In genomic region chr5:3198869-3199550, GRCm38 (mm10) we compare ENCODE assay signal across 7 mouse cellular contexts.
DNase-seq lines count a peak whose midpoint lies in the region; ATAC-seq and TF ChIP-seq lines count a peak whose summit lies in the region.
"Not testable (repeated sequence)": the region's sequence is repeated elsewhere in the genome, so short reads cannot be mapped to it uniquely, and the experiment has no call there.

No protein-coding gene starts in this region.

- not testable (repeated sequence) for TF ChIP-seq EP300 in liver, postnatal 0 days (IDR thresholded peaks at IDR 0.05; ENCODE audit: low read depth)

- not testable (repeated sequence) for H3K27me3 ChIP-seq in heart, embryonic 16.5 days (ENCODE audit: control insufficient read depth, insufficient read depth, low read length); kidney, adult 2 months (replicated peaks; ENCODE audit: control insufficient read depth, insufficient read depth, low read length); limb, embryonic 11.5 days (ENCODE audit: control insufficient read depth, insufficient read depth, low read length); liver, postnatal 0 days (ENCODE audit: insufficient read depth, low read length)

- peak overlapping the region; percentile 91 for H3K27ac ChIP-seq in bone marrow macrophage, adult 2 months (ENCODE audit: insufficient read depth, low read depth, low read length)
- H3K27ac ChIP-seq in gastrocnemius, adult 2 months: peak overlapping the region; percentile 74
- H3K27ac ChIP-seq in heart, embryonic 16.5 days (ENCODE audit: low read length): peak overlapping the region; percentile 75
- peak overlapping the region; percentile 73 for H3K27ac ChIP-seq in kidney, adult 2 months (ENCODE audit: insufficient read depth, low read depth, low read length)
- not testable (repeated sequence) for H3K27ac ChIP-seq in limb, embryonic 11.5 days (replicated peaks; ENCODE audit: low read depth, low read length); liver, postnatal 0 days (ENCODE audit: low read depth)

- intact Hi-C loops in gastrocnemius, adult 2 months (cut with DNase I): not testable (repeated sequence)

- TF ChIP-seq CTCF in bone marrow macrophage, adult 2 months (IDR thresholded peaks at IDR 0.05; ENCODE audit: low read depth, low read length); gastrocnemius, adult 2 months (IDR thresholded peaks at IDR 0.05); kidney, adult 2 months (conservative IDR thresholded peaks at IDR 0.05; ENCODE audit: insufficient read depth, insufficient read length, low read depth, low read length); liver, postnatal 0 days (IDR thresholded peaks at IDR 0.05; ENCODE audit: low read depth): not testable (repeated sequence)

- not testable (repeated sequence) for H3K9me3 ChIP-seq in heart, embryonic 16.5 days (replicated peaks; ENCODE audit: control insufficient read depth, low read length); limb, embryonic 11.5 days (ENCODE audit: control insufficient read depth, low read length); liver, postnatal 0 days (ENCODE audit: low read length)

- H3K4me3 ChIP-seq in bone marrow macrophage, adult 2 months (ENCODE audit: insufficient read depth, low read length): peak overlapping the region; percentile 28
- H3K4me3 ChIP-seq in gastrocnemius, adult 2 months: peak overlapping the region; percentile 36
- H3K4me3 ChIP-seq in heart, embryonic 16.5 days (ENCODE audit: low read length): peak overlapping the region; percentile 16; the same call in 1 of the 2 replicates
- H3K4me3 ChIP-seq in kidney, adult 2 months (ENCODE audit: insufficient read depth, low read depth, low read length); limb, embryonic 11.5 days (ENCODE audit: low read depth, low read length); liver, postnatal 0 days (ENCODE audit: low read depth, low read length): not testable (repeated sequence)

- not testable (repeated sequence) for H3K36me3 ChIP-seq in heart, embryonic 16.5 days (ENCODE audit: control insufficient read depth, insufficient read depth); kidney, adult 2 months (ENCODE audit: control insufficient read depth, insufficient read depth, low read length); limb, embryonic 11.5 days (ENCODE audit: control insufficient read depth, insufficient read depth, low read length); liver, postnatal 0 days (replicated peaks; ENCODE audit: insufficient read depth, low read length)

- H3K4me2 ChIP-seq in heart, embryonic 16.5 days (ENCODE audit: low read depth, low read length): peak overlapping the region; percentile 50
- H3K4me2 ChIP-seq in limb, embryonic 11.5 days (ENCODE audit: low read depth, severe bottlenecking): not testable (repeated sequence)
- peak overlapping the region; percentile 2; the same call in 1 of the 2 replicates for H3K4me2 ChIP-seq in liver, postnatal 0 days (ENCODE audit: low read depth, low read length)

- H3K9ac ChIP-seq in heart, embryonic 16.5 days (ENCODE audit: low read length); limb, embryonic 11.5 days (ENCODE audit: low read length); liver, postnatal 0 days (replicated peaks): not testable (repeated sequence)

- H3K4me1 ChIP-seq in bone marrow macrophage, adult 2 months (ENCODE audit: control insufficient read depth, insufficient read depth, low read length): peaks cover 29% of the 10 kb centered on the region
- H3K4me1 ChIP-seq in heart, embryonic 16.5 days (ENCODE audit: control insufficient read depth, insufficient read depth, low read length): peaks cover 12% of the 10 kb centered on the region
- not testable (repeated sequence) for H3K4me1 ChIP-seq in kidney, adult 2 months (ENCODE audit: control insufficient read depth, insufficient read depth, low read length); limb, embryonic 11.5 days (ENCODE audit: control insufficient read depth, insufficient read depth, low read length); liver, postnatal 0 days (ENCODE audit: insufficient read depth)

- 25% methylated on average over 7 of the region's 7 CpGs for WGBS in heart, embryonic 16.5 days
- 18% methylated on average over 7 of the region's 7 CpGs for WGBS in kidney, adult 2 months
- 63% methylated on average over 7 of the region's 7 CpGs for WGBS in limb, embryonic 11.5 days
- 34% methylated on average over 7 of the region's 7 CpGs for WGBS in liver, postnatal 0 days (ENCODE audit: insufficient replicate concordance)

- not testable (repeated sequence) for DNase-seq in gastrocnemius, adult 2 months; limb, embryonic 11.5 days (ENCODE audit: low spot score); liver, postnatal 0 days
- peak; percentile 69 for DNase-seq in kidney, adult 2 months

- not testable (repeated sequence) for TF ChIP-seq POLR2A in bone marrow macrophage, adult 2 months (IDR thresholded peaks at IDR 0.05; ENCODE audit: borderline replicate concordance, low read depth, low read length); kidney, adult 2 months (IDR thresholded peaks at IDR 0.05; ENCODE audit: low read depth, low read length)

- ATAC-seq in heart, embryonic 16.5 days (replicated peaks; ENCODE audit: extremely low read depth, insufficient read depth, low FRiP score): peak; percentile 75
- ATAC-seq in limb, embryonic 11.5 days (ENCODE audit: insufficient number of reproducible peaks, low FRiP score, low TSS enrichment, low read depth): 0 out of 2 replicates have a peak, but pooled peaks have one; percentile 39
- not testable (repeated sequence) for ATAC-seq in liver, postnatal 0 days
- ATAC-seq in monocyte, adult 5-6 weeks (replicated peaks; ENCODE audit: insufficient number of reproducible peaks, low FRiP score, low TSS enrichment, poor library complexity, severe bottlenecking): peak; percentile 3; the same call in 1 of the 2 replicates
